Mouse (Mus musculus) embryonic facial prominence, embryonic 14.5 days (tissue): ENCODE data around the gene Eef1a2. TPM values are rescaled to one million over a fixed set of nuclear protein-coding genes. Genes with fewer than 3 reads are reported as not detected.

ENCODE experiments used
- ATAC-seq: fragments of 200-750 bp; cut with Nextera tagmentation; 2 replicates; pipeline ENCODE4 v1.8.0; 2017; ENCODE audit warnings: low read depth, moderate number of reproducible peaks, moderate TSS enrichment
- DNase-seq: peaks from one replicate; pipeline ENCODE4 v3.0.0-alpha.2; 2015; ENCODE audit warnings: low spot score
- H3K27ac ChIP-seq: fragments of 300-500 bp; sonication (generic); replicated peaks from 2 replicates; pipeline ENCODE4 v1.5.1; 2014; ENCODE audit warnings: low read depth, mild to moderate bottlenecking, low read length, moderate library complexity
- H3K27me3 ChIP-seq: fragments of 300-500 bp; sonication (generic); replicated peaks from 2 replicates; pipeline ENCODE4 v1.6.1; 2014; ENCODE audit warnings: low read length; ENCODE audit not compliant: control insufficient read depth, insufficient read depth
- H3K36me3 ChIP-seq: fragments of 300-500 bp; sonication (generic); 2 replicates; pipeline ENCODE4 v1.6.1; 2014; ENCODE audit warnings: low read length, mixed read lengths; ENCODE audit not compliant: control insufficient read depth, insufficient read depth
- H3K4me1 ChIP-seq: fragments of 300-500 bp; sonication (generic); 2 replicates; pipeline ENCODE4 v1.6.1; 2014; ENCODE audit warnings: antibody characterized with exemption, low read length; ENCODE audit not compliant: control insufficient read depth, insufficient read depth
- H3K4me2 ChIP-seq: fragments of 300-500 bp; sonication (generic); 2 replicates; pipeline ENCODE4 v1.6.1; 2014; ENCODE audit warnings: low read depth, mild to moderate bottlenecking, low read length, moderate library complexity, mixed read lengths
- H3K4me3 ChIP-seq: fragments of 300-500 bp; sonication (generic); 2 replicates; pipeline ENCODE4 v1.5.1; 2014; ENCODE audit warnings: low read depth, mild to moderate bottlenecking, low read length
- H3K9ac ChIP-seq: fragments of 300-500 bp; sonication (generic); 2 replicates; pipeline ENCODE4 v1.6.1; 2014; ENCODE audit warnings: low read depth, mild to moderate bottlenecking, low read length, moderate library complexity, mixed read lengths
- H3K9me3 ChIP-seq: fragments of 300-500 bp; sonication (generic); 2 replicates; pipeline ENCODE4 v1.6.1; 2016; ENCODE audit warnings: low read length; ENCODE audit not compliant: control insufficient read depth
- WGBS: fragments of 180-500 bp; shearing (Covaris S2); extraction: QIAGEN DNeasy Blood & Tissue Kit; methylation state at CpG from one replicate; pipeline ENCODE4 v1.1.7; 2014; 5-methylcytosine and 5-hydroxymethylcytosine counted together
- polyA plus RNA-seq: library from polyadenylated mRNA; unstranded; fragments of >200 nt; fragmentation: Nextera tagmentation; extraction: Ambion mirVana; gene quantifications from 2 replicates; pipeline ENCODE4 v1.2.1, GENCODE M21; 2014

The Eef1a2 gene
- polyA plus RNA-seq, result 0.76 and 1.0 TPM in 2 replicates

GRCm38 (mm10) chr2:181156248-181157121 lies at the start of gene Eef1a2:
Gene Eef1a2 (minus strand): TSS chr2:181157014.
- Histone ChIP-seq H3K4me2 (peak within 1 kb of the TSS; percentile 51), H3K9me3 (no peaks in the 10 kb centered on the region), H3K36me3 (no peaks in the 10 kb centered on the region), H3K4me3 (peak within 1 kb of the TSS; percentile 29), H3K27ac (no peak within 1 kb of the TSS), H3K9ac (peak within 1 kb of the TSS; percentile 37; the same call in 1 of the 2 replicates), H3K4me1 (no peaks in the 10 kb centered on the region), H3K27me3 (peaks cover 38% of the 10 kb centered on the region)
- no peak for DNase-seq
- ATAC-seq, result peak; percentile 50; the same call in 1 of the 2 replicates
- WGBS, result 2% methylated on average over 50 of the region's 55 CpGs

- Histone ChIP-seq H3K9ac (no peak overlapping the region), H3K27me3 (peaks cover 5% of the 10 kb centered on the region; the same call in 1 of the 2 replicates), H3K9me3 (no peaks in the 10 kb centered on the region), H3K36me3 (no peaks in the 10 kb centered on the region), H3K27ac (no peak overlapping the region), H3K4me2 (no peak overlapping the region), H3K4me3 (no peak overlapping the region), H3K4me1 (no peaks in the 10 kb centered on the region)
- DNase-seq, result no peak
- 72% methylated on average over 9 of the region's 9 CpGs for WGBS
- no peak for ATAC-seq
Observed at GRCm38 (mm10) chr2:181206118-181206517, 49.3 kb upstream of the Eef1a2 start.

- H3K4me1 ChIP-seq, result no peaks in the 10 kb centered on the region
- no peaks in the 10 kb centered on the region for H3K9me3 ChIP-seq
- DNase-seq (no peak), ATAC-seq (no peak)
- 91% methylated on average over 5 of the region's 5 CpGs for WGBS
- H3K4me2 ChIP-seq, result no peak overlapping the region
- H3K36me3 ChIP-seq, result no peaks in the 10 kb centered on the region
- H3K27ac ChIP-seq, result no peak overlapping the region
- 0 out of 2 replicates have a peak, but pooled peaks cover under 1% of the 10 kb centered on the region for H3K27me3 ChIP-seq
- no peak overlapping the region for H3K9ac ChIP-seq
- H3K4me3 ChIP-seq, result no peak overlapping the region
Observed at GRCm38 (mm10) chr2:181205678-181206077, 48.9 kb upstream of the Eef1a2 start.

GRCm38 (mm10) chr2:181202886-181203285 lies 46.1 kb upstream of the Eef1a2 start:
- no peak overlapping the region for H3K27ac ChIP-seq
- WGBS, result 74% methylated on average over 6 of the region's 6 CpGs
- H3K9me3 ChIP-seq, result no peaks in the 10 kb centered on the region
- no peaks in the 10 kb centered on the region for H3K27me3 ChIP-seq
- H3K4me3 ChIP-seq, result no peak overlapping the region
- H3K36me3 ChIP-seq, result no peaks in the 10 kb centered on the region
- DNase-seq, result no peak
- ATAC-seq, result no peak
- H3K9ac ChIP-seq, result no peak overlapping the region
- H3K4me2 ChIP-seq, result no peak overlapping the region
- H3K4me1 ChIP-seq, result no peaks in the 10 kb centered on the region

GRCm38 (mm10) chr2:181202422-181202821 lies 45.6 kb upstream of the Eef1a2 start, which contains the start of gene Ptk6:
Gene Ptk6 (minus strand): TSS chr2:181202789.
- H3K9me3 ChIP-seq, result no peaks in the 10 kb centered on the region
- ATAC-seq, result no peak

GRCm38 (mm10) chr2:181201606-181202005 lies 44.8 kb upstream of the Eef1a2 start:
- no peaks in the 10 kb centered on the region for H3K36me3 ChIP-seq
- H3K9ac ChIP-seq, result no peak overlapping the region
- no peak for DNase-seq
- no peak overlapping the region for H3K4me2 ChIP-seq
- H3K9me3 ChIP-seq, result no peaks in the 10 kb centered on the region
- H3K27me3 ChIP-seq, result no peaks in the 10 kb centered on the region
- H3K27ac ChIP-seq, result no peak overlapping the region
- WGBS, result 58% methylated on average over 3 of the region's 3 CpGs
- no peak for ATAC-seq
- no peak overlapping the region for H3K4me3 ChIP-seq
- no peaks in the 10 kb centered on the region for H3K4me1 ChIP-seq

More at GRCm38 (mm10) chr2:181202422-181202821, 45.6 kb upstream of the Eef1a2 start, which contains the start of gene Ptk6:
- Histone ChIP-seq H3K9ac (no peak within 1 kb of the TSS), H3K27me3 (no peaks in the 10 kb centered on the region), H3K4me3 (no peak within 1 kb of the TSS), H3K36me3 (no peaks in the 10 kb centered on the region), H3K4me1 (no peaks in the 10 kb centered on the region), H3K27ac (no peak within 1 kb of the TSS), H3K4me2 (no peak within 1 kb of the TSS)
- WGBS, result 78% methylated on average over 3 of the region's 3 CpGs
- no peak for DNase-seq

- DNase-seq (no peak), ATAC-seq (no peak)
- H3K4me2 ChIP-seq, result no peak overlapping the region
- H3K27ac ChIP-seq, result no peak overlapping the region
- no peaks in the 10 kb centered on the region for H3K4me1 ChIP-seq
- H3K36me3 ChIP-seq, result no peaks in the 10 kb centered on the region
- WGBS, result 81% methylated on average over 4 of the region's 4 CpGs
- H3K4me3 ChIP-seq, result no peak overlapping the region
- H3K9me3 ChIP-seq, result no peaks in the 10 kb centered on the region
- no peak overlapping the region for H3K9ac ChIP-seq
- H3K27me3 ChIP-seq, result no peaks in the 10 kb centered on the region
Observed at GRCm38 (mm10) chr2:181196628-181197300, 40.0 kb upstream of the Eef1a2 start.

GRCm38 (mm10) chr2:181193044-181193443 lies 36.2 kb upstream of the Eef1a2 start:
- Histone ChIP-seq H3K9ac (no peak overlapping the region), H3K9me3 (no peaks in the 10 kb centered on the region), H3K4me2 (no peak overlapping the region), H3K4me3 (no peak overlapping the region), H3K36me3 (peaks cover 12% of the 10 kb centered on the region; the same call in 1 of the 2 replicates), H3K4me1 (peaks cover 3% of the 10 kb centered on the region; the same call in 1 of the 2 replicates), H3K27me3 (no peaks in the 10 kb centered on the region), H3K27ac (no peak overlapping the region)
- no peak for ATAC-seq
- DNase-seq, result no peak
- WGBS, result 70% methylated on average over 3 of the region's 3 CpGs
